Mouse (Mus musculus) liver, embryonic 14.5 days (tissue): ENCODE measurements around the gene Fgfr2.

Experiments used
- CTCF ChIP-seq: IDR thresholded peaks from 2 replicates; pipeline ENCODE4 v1.5.1; 2016; ENCODE audit warnings: antibody characterized with exemption, low read depth, control low read depth
- EP300 ChIP-seq: IDR thresholded peaks from 2 replicates; pipeline ENCODE4 v1.6.1; 2016; ENCODE audit warnings: antibody characterized with exemption, low read depth

- TF ChIP-seq CTCF, result no peak
- TF ChIP-seq EP300, result no peak
Observed at GRCm38 (mm10) chr7:130572821-130573220, 2550.3 kb downstream of the Fgfr2 start, which contains the start of gene Nsmce4a.
